Mouse (Mus musculus): ENCODE results near the gene Ttc13. TPM values are rescaled to one million over a fixed set of nuclear protein-coding genes. Genes with fewer than 3 reads are reported as not detected.

Ttc13 gene
- polyA plus RNA-seq, 1 experiment from 2014 or later, result 64.0 TPM

DNA sequence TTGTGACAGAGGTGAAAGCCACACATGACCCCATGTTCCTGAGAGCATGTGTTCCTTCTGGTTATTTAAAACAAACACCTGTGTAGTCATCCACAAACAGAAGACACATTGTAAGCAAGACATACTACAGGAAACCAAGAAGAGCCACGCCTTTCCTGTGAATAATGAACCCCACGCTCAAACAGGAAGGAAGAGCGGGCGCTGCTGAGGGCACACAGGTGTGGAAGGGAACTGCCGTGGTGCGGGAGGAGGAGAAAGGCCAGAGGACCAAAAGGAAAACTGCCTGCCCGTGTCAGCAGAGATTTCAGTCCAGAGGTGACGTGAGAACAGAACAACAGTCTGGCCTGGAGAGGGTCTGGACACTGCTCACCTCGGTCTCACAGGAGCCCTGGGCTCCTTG is 20.8 kb downstream of the Ttc13 start:
- peaks cover 54% of the 10 kb centered on the region for H3K36me3 ChIP-seq
- H3K9me3 ChIP-seq, result no peaks in the 10 kb centered on the region
- no peak overlapping the region for H3K4me3 ChIP-seq
- 86% methylated on average over 9 of the region's 9 CpGs for WGBS
- H3K27ac ChIP-seq, result no peak overlapping the region
- no peak overlapping the region for H3K9ac ChIP-seq
- H3K27me3 ChIP-seq (replicated peaks), result no peaks in the 10 kb centered on the region
- no peak for ATAC-seq (ENCODE audit: low FRiP score, low read depth)
- no peak overlapping the region for H3K4me2 ChIP-seq (replicated peaks)
- H3K4me1 ChIP-seq, result no peaks in the 10 kb centered on the region

DNA sequence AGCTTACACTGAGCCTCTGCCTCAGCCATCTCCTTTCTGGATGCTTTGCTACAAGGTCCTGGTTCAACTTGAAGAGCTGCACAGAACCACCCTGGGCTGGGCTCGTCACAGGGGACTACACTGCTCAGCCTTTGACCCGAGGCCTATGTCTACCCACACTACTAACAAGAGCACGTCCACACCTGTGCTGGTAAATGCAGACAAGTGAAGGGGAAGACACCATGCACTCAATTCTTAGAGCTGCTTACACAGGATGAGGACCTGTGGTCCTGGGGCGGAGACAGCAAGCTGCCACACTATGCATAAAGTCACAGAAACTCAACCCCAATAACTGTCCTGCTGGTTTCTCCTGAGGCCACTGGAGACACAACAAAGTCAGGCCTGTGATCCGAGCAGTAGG is 21.5 kb downstream of the Ttc13 start:
- ATAC-seq (ENCODE audit: low FRiP score, low read depth), result no peak
- H3K9ac ChIP-seq, result no peak overlapping the region
- H3K9me3 ChIP-seq, result no peaks in the 10 kb centered on the region
- peaks cover 57% of the 10 kb centered on the region for H3K36me3 ChIP-seq
- no peak overlapping the region for H3K27ac ChIP-seq
- 93% methylated on average over 5 of the region's 5 CpGs for WGBS
- no peak overlapping the region for H3K4me2 ChIP-seq (replicated peaks)
- no peaks in the 10 kb centered on the region for H3K4me1 ChIP-seq
- no peak overlapping the region for H3K4me3 ChIP-seq
- H3K27me3 ChIP-seq (replicated peaks), result no peaks in the 10 kb centered on the region

DNA sequence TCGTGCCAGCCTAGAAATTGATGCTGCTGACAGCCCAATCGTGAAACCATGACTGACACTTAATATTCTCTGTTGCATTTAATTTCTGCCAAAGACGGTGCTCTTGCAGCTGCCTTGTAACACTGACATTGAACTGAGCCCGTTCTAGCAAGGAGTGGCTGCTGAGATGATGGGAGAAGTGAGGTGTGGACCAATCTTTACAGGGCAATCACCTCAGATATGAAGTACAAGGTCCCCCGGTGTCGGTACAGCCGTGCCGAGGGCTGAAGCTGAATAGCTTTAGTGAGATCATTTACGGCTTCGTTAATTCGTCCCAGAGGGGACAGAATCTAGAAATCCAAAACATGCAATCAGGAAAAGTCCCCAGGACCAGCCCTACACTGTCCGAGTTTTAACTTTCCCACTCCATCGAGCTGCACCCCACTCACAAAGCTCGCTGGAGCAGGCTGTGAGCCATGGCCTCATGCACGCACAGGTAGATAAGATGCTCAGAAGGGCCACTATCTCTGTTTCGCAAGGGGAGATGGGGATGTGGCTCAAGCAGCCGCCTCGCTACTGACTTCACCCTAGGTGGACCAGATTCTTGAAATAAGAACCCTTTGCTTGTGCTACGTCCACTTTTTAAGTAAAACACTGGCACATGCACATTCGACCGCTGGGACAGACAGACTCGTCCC is 26.2 kb downstream of the Ttc13 start:
- peaks cover 68% of the 10 kb centered on the region for H3K36me3 ChIP-seq
- ATAC-seq (ENCODE audit: low FRiP score, low read depth), result no peak

DNA sequence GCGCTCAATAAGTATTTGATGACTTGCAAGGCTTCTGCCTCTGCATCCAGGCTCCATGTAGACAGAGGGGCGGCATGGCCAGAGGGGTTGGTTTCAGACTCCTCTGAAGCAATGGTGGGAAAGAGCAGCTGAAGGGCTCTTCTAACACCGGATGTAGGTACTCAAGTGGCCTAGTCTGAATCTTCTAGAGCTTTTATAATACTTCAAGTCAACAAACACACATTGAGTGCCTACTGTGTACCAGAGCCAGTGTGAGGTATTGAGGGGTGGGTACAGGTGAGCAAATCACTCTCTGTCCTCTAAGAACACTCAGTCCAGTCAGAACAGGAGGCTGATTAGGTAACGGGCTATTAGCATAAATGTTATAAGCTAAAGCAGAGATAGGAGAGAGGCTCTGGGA is 30.1 kb downstream of the Ttc13 start:
- H3K27me3 ChIP-seq (replicated peaks), result no peaks in the 10 kb centered on the region
- peaks cover 56% of the 10 kb centered on the region for H3K36me3 ChIP-seq
- no peak overlapping the region for H3K27ac ChIP-seq

More for the DNA sequence above, 26.2 kb downstream of the Ttc13 start:
- Histone ChIP-seq H3K4me3 (no peak overlapping the region), H3K9me3 (no peaks in the 10 kb centered on the region), H3K27ac (no peak overlapping the region), H3K9ac (no peak overlapping the region), H3K4me2 (replicated peaks) (no peak overlapping the region), H3K4me1 (no peaks in the 10 kb centered on the region), H3K27me3 (replicated peaks) (no peaks in the 10 kb centered on the region)
- WGBS, result 92% methylated on average over 22 of the region's 22 CpGs

DNA sequence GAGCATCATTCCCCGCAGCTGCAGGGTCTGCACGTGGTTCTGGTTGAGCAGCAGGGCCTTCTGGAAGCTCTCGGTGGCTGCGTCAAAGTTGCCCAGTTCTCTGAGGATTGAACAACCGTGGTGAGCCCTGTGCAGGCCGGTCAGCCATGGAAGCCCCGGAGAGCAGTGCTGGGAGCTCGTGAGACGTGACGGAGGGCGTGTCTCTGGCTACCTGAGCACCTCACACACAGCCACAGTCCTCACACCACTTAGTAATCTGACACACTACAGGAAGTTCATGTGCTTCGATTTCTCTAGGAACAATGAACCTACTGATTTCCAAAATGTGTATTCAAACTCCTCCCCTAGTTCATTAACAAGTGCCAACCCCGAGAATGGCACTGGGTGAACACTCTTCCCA is 32.9 kb downstream of the Ttc13 start:
- 90% methylated on average over 13 of the region's 13 CpGs for WGBS
- Histone ChIP-seq H3K9ac (no peak overlapping the region), H3K4me3 (no peak overlapping the region), H3K36me3 (peaks cover 63% of the 10 kb centered on the region), H3K27ac (no peak overlapping the region), H3K4me2 (replicated peaks) (no peak overlapping the region), H3K27me3 (replicated peaks) (no peaks in the 10 kb centered on the region), H3K4me1 (no peaks in the 10 kb centered on the region), H3K9me3 (no peaks in the 10 kb centered on the region)
- no peak for ATAC-seq (ENCODE audit: low FRiP score, low read depth)

More for the DNA sequence above, 30.1 kb downstream of the Ttc13 start:
- 91% methylated on average over 4 of the region's 4 CpGs for WGBS
- ATAC-seq (ENCODE audit: low FRiP score, low read depth), result no peak
- H3K4me2 ChIP-seq (replicated peaks), result no peak overlapping the region
- H3K9me3 ChIP-seq, result no peaks in the 10 kb centered on the region
- H3K9ac ChIP-seq, result no peak overlapping the region
- H3K4me1 ChIP-seq, result no peaks in the 10 kb centered on the region
- no peak overlapping the region for H3K4me3 ChIP-seq

DNA sequence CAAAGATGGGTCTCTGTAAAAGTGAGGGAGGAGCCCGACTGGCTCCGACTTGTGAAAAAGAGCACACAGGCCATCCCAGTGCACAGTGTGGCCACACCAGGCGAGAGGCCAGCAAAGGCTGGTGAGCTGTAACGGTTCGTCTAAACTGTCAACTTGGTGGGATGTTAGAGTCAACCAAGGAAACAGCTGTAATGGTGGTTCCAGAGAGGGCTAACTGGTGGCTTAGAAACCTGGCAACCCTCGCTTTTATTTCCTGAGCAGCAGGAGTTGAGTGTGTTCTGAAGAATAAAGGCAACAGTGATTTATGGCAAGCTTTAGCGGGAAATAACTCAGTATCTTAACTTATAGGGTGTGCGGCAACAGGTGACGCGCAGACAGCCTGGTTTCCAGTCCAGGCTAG is 39.6 kb downstream of the Ttc13 start:
- no peaks in the 10 kb centered on the region for H3K27me3 ChIP-seq (replicated peaks)
- H3K27ac ChIP-seq, result no peak overlapping the region
- peaks cover 77% of the 10 kb centered on the region for H3K36me3 ChIP-seq
- ATAC-seq (ENCODE audit: low FRiP score, low read depth), result no peak
- H3K4me3 ChIP-seq, result no peak overlapping the region
- H3K4me2 ChIP-seq (replicated peaks), result no peak overlapping the region
- H3K4me1 ChIP-seq, result no peaks in the 10 kb centered on the region
- no peak overlapping the region for H3K9ac ChIP-seq
- 84% methylated on average over 10 of the region's 10 CpGs for WGBS
- no peaks in the 10 kb centered on the region for H3K9me3 ChIP-seq

DNA sequence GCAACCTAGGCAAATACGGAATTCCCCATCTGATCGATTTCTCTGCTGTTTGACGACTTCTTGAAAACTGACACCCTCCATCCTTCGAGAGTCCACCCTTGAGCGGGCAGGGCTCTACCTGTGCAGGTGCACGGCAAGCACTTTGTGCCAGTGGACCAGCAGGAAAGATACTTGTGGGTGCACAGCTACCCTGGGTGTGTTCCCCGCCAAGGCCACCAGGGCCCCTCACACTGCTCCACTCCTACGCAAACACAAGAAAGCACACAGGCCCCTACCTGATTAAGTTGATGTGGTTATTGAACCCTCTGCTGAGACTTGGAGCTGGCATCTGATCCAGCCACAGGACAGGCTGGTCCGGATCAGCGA is 40.0 kb downstream of the Ttc13 start:
- Histone ChIP-seq H3K9ac (no peak overlapping the region), H3K27ac (no peak overlapping the region), H3K4me1 (no peaks in the 10 kb centered on the region), H3K36me3 (peaks cover 76% of the 10 kb centered on the region), H3K27me3 (replicated peaks) (no peaks in the 10 kb centered on the region), H3K4me2 (replicated peaks) (no peak overlapping the region), H3K4me3 (no peak overlapping the region), H3K9me3 (no peaks in the 10 kb centered on the region)
- WGBS, result 88% methylated on average over 10 of the region's 10 CpGs
- no peak for ATAC-seq (ENCODE audit: low FRiP score, low read depth)

DNA sequence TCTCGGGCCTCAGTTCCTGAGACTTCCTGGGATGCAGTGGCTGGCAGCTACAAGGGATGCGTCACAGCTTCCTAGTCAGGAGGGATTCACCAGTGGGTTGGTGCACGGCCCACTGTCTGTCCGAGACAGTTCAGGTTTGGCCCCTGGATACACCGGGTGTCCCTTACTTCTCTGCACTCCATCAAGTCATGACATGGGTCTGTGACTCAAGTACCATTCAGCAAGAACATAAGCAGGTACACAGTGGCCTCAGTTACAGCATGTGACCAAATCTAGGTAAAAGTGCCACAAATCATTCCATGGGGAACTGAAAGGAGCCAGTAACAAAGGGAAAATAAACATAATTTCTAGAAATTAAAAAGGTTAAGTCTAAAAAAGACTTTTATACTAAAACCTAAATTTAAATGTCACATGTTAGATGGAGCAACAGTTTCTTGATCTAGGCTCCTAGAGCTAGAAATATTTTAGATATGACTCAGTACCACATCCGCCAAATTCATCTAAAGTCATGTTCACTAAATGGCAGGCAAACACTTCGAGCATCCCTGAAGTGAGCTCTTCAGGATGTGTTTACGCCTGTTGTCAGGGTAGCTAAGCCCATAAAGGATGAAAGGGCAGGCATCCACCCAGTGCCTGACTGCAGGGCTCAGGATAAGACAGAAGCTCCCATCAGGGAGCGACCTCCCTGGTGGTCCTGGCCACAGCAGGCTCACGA is 40.5 kb downstream of the Ttc13 start:
- 87% methylated on average over 10 of the region's 10 CpGs for WGBS

DNA sequence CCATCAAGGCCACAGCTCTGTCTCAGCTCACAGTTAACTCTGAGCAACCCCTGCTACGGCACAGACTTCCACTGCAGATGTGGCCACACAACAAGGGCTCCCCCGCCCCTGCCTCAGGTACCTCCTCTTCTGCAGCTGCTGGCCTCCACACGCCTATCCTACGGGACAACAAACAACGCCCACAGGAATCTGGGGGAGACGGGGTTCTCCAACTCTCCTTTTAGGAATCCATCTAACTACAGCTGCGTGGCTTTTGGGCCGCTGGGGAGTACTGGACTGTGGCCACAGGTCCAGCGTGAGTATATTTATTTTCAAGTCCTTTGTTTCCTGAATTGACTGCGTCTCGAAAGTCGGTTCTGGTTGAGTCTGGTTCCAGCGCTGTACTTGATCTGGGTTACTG is 43.5 kb downstream of the Ttc13 start:
- Histone ChIP-seq H3K4me1 (no peaks in the 10 kb centered on the region), H3K9me3 (no peaks in the 10 kb centered on the region), H3K9ac (no peak overlapping the region), H3K4me2 (replicated peaks) (no peak overlapping the region), H3K27ac (no peak overlapping the region), H3K27me3 (replicated peaks) (no peaks in the 10 kb centered on the region), H3K36me3 (peaks cover 69% of the 10 kb centered on the region), H3K4me3 (no peak overlapping the region)
- 94% methylated on average over 13 of the region's 13 CpGs for whole genome bisulfite sequencing
- ATAC-seq (ENCODE audit: low FRiP score, low read depth), result no peak

More for the DNA sequence above, 40.5 kb downstream of the Ttc13 start:
- no peak for ATAC-seq (ENCODE audit: low FRiP score, low read depth)
- peaks cover 73% of the 10 kb centered on the region for H3K36me3 ChIP-seq
- no peaks in the 10 kb centered on the region for H3K9me3 ChIP-seq
- no peaks in the 10 kb centered on the region for H3K27me3 ChIP-seq (replicated peaks)
- H3K4me2 ChIP-seq (replicated peaks), result no peak overlapping the region
- H3K4me1 ChIP-seq, result no peaks in the 10 kb centered on the region
- H3K9ac ChIP-seq, result no peak overlapping the region
- H3K4me3 ChIP-seq, result no peak overlapping the region
- no peak overlapping the region for H3K27ac ChIP-seq

DNA sequence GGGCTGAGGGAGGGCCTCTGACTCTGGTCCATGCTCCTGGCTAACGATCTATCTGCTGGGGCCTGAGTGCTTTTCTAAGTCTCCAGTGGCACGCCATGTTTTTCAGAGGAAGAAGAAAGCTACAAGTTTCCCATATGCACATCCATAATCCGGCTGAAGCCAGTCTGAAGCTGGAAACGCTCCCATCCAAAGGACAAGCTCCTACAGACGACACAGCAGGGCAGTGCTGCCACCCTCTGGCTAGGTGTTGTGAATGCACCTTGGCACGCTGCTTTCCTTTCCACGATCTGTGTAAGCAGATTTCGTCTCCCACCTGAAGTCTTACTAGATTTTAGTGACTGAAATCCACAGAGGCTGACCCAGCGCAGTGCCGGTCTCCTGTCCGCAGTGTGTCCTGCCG is 44.3 kb downstream of the Ttc13 start:
- Histone ChIP-seq H3K4me1 (no peaks in the 10 kb centered on the region), H3K4me3 (no peak overlapping the region), H3K27ac (no peak overlapping the region), H3K36me3 (peaks cover 71% of the 10 kb centered on the region), H3K9ac (no peak overlapping the region), H3K9me3 (no peaks in the 10 kb centered on the region), H3K27me3 (replicated peaks) (no peaks in the 10 kb centered on the region), H3K4me2 (replicated peaks) (no peak overlapping the region)
- 61% methylated on average over 12 of the region's 12 CpGs for WGBS
- peak; percentile 74; the same call in 1 of the 2 replicates for ATAC-seq (ENCODE audit: low FRiP score, low read depth)

DNA sequence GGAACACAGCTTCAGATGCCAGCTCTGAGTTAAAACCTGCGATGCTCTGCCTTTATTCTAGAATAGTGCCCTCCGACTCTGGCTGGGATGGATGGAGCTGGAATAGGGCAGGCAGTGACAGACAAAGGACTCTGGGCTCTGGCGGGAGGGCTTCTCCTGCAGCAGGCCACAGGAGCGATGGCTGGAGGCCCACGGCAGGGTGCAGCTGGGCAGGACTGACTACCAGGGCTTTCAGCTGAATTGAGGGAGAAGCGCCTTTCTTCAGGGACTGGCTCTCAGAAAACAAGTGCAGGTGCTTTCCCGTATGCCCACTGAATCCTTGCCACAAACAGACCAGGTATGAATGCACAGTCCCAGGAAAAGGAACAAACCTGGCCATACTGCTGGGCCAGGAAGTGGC is 44.7 kb downstream of the Ttc13 start:
- Histone ChIP-seq H3K9ac (no peak overlapping the region), H3K27me3 (replicated peaks) (no peaks in the 10 kb centered on the region), H3K4me3 (no peak overlapping the region), H3K36me3 (peaks cover 75% of the 10 kb centered on the region), H3K27ac (no peak overlapping the region), H3K9me3 (no peaks in the 10 kb centered on the region), H3K4me1 (no peaks in the 10 kb centered on the region), H3K4me2 (replicated peaks) (no peak overlapping the region)
- WGBS, result 91% methylated on average over 7 of the region's 7 CpGs
- ATAC-seq (ENCODE audit: low FRiP score, low read depth), result 0 out of 2 replicates have a peak, but pooled peaks have one; percentile 29

DNA sequence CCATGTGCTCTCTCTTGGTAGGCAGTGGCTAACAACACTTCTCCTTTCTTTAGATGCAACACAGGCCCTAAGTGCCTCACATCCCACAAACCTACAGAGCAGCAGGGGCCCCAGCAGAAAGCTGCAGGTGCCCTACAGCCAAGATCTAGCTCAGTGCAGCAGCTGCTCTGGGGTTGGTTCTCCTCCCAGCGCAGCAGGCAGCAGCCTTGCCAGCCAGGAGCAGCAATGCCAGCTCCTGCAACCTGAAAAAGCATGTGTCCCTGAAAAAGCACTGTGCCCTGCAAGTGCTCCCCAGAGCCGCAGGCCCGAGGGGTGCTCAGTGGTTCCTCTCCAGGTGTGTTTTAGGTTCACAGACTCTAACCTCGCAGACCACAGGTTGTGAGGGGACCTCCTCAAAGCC is 45.1 kb downstream of the Ttc13 start:
- WGBS, result 92% methylated on average over 4 of the region's 4 CpGs
- no peak for ATAC-seq (ENCODE audit: low FRiP score, low read depth)
- Histone ChIP-seq H3K4me1 (no peaks in the 10 kb centered on the region), H3K4me2 (replicated peaks) (no peak overlapping the region), H3K27me3 (replicated peaks) (no peaks in the 10 kb centered on the region), H3K27ac (no peak overlapping the region), H3K9ac (no peak overlapping the region), H3K4me3 (no peak overlapping the region), H3K9me3 (no peaks in the 10 kb centered on the region), H3K36me3 (peaks cover 73% of the 10 kb centered on the region)

DNA sequence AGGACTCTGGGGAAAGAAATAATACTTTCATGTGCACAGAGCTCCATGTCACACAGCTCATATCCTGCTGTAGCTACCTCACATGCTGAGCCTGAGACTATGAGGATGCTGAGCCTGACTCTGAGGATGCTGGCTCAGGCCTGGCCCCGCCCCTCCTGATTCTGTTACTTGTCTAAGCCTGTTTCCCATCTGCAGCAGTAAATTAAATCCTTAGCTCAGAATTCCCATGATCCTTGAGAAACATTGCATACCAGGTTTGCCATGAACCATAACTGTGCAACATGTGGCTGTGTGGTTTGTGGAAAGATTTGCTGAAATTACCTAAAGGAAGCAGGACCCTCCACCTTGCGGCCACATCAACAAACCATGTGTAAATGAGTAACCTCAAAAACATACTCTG is 49.4 kb downstream of the Ttc13 start:
- Histone ChIP-seq H3K4me1 (no peaks in the 10 kb centered on the region), H3K36me3 (peaks cover 49% of the 10 kb centered on the region), H3K9ac (no peak overlapping the region), H3K9me3 (no peaks in the 10 kb centered on the region), H3K27ac (no peak overlapping the region), H3K27me3 (replicated peaks) (no peaks in the 10 kb centered on the region), H3K4me2 (replicated peaks) (no peak overlapping the region), H3K4me3 (no peak overlapping the region)
- ATAC-seq (ENCODE audit: low FRiP score, low read depth), result no peak
- WGBS, result 92% methylated on average over 2 of the region's 2 CpGs

All from neural tube, embryonic 12.5 days (tissue).